Mouse (Mus musculus) MEL (cell line): Measurements from ENCODE around the gene Ino80. TPM values are rescaled to one million over a fixed set of nuclear protein-coding genes. Genes with fewer than 3 reads are reported as not detected.

Experiments used
- DNase-seq: peaks from one replicate; pipeline ENCODE4 v3.0.0; 2011; ENCODE audit warnings: low read depth, low spot score
- H3K27ac ChIP-seq: 2 replicates; pipeline ENCODE4 v1.5.1; 2012; ENCODE audit warnings: low read depth, mild to moderate bottlenecking, control low read depth, low read length, moderate library complexity; ENCODE audit not compliant: control insufficient read depth
- H3K27me3 ChIP-seq, 2 experiments: fragments of 150-350 bp in 1 of 2; sonication (generic) in 1 of 2; 2 replicates each; pipeline ENCODE4 v1.6.1; 2012; ENCODE audit warnings: low read length in 2 of 2, mild to moderate bottlenecking in 2 of 2, improper control_type of control experiment in 1 of 2, moderate library complexity in 1 of 2; ENCODE audit not compliant: insufficient read depth in 2 of 2, control insufficient read depth in 1 of 2
- H3K36me3 ChIP-seq, 2 experiments: 2 replicates each; pipeline ENCODE4 v1.6.1; 2012 to 2014; ENCODE audit warnings: low read length in 2 of 2, improper control_type of control experiment in 1 of 2, inconsistent platforms in 1 of 2, mild to moderate bottlenecking in 1 of 2; ENCODE audit not compliant: insufficient read depth in 2 of 2, control insufficient read depth in 1 of 2
- H3K4me1 ChIP-seq, 2 experiments: fragments of 150-350 bp in 1 of 2; sonication (generic) in 1 of 2; 2 replicates each; pipeline ENCODE4 v1.6.1; 2012; ENCODE audit warnings: low read length in 2 of 2, improper control_type of control experiment in 1 of 2, mild to moderate bottlenecking in 1 of 2; ENCODE audit not compliant: insufficient read depth in 2 of 2, control insufficient read depth in 1 of 2
- H3K4me3 ChIP-seq, 2 experiments: fragments of 150-350 bp in 1 of 2; sonication (generic) in 1 of 2; 2 replicates each; pipeline ENCODE4 v1.5.1; 2012; ENCODE audit warnings: low read depth in 2 of 2, low read length in 2 of 2, mild to moderate bottlenecking in 2 of 2, moderate library complexity in 2 of 2, control low read depth in 1 of 2, improper control_type of control experiment in 1 of 2; ENCODE audit not compliant: control insufficient read depth in 1 of 2, insufficient read depth in 1 of 2
- H3K79me2 ChIP-seq: 2 replicates; pipeline ENCODE4 v1.6.1; 2012; ENCODE audit warnings: mild to moderate bottlenecking, low read length, moderate library complexity; ENCODE audit not compliant: control insufficient read depth, poor library complexity, insufficient read depth
- H3K9ac ChIP-seq: 2 replicates; pipeline ENCODE4 v1.6.1; 2012; ENCODE audit warnings: low read depth, mild to moderate bottlenecking, control low read depth, low read length, moderate library complexity; ENCODE audit not compliant: control insufficient read depth, poor library complexity, severe bottlenecking
- H3K9me3 ChIP-seq: fragments of 150-350 bp; sonication (generic); replicated peaks from 2 replicates; pipeline ENCODE4 v1.6.1; 2012; ENCODE audit warnings: mild to moderate bottlenecking, low read length, improper control_type of control experiment, moderate library complexity; ENCODE audit not compliant: insufficient read depth
- BHLHE40 ChIP-seq: IDR thresholded peaks from 2 replicates; pipeline ENCODE4 v1.6.1; 2012; ENCODE audit warnings: low read depth, mild to moderate bottlenecking, inconsistent platforms, low read length, improper control_type of control experiment, borderline replicate concordance
- EP300 ChIP-seq, 2 experiments: IDR thresholded peaks; 2 replicates each; pipeline ENCODE4 v1.6.1; 2011; ENCODE audit warnings: improper control_type of control experiment in 2 of 2, low read length in 2 of 2, low read depth in 1 of 2, mild to moderate bottlenecking in 1 of 2
- ETS1 ChIP-seq: IDR thresholded peaks from 2 replicates; pipeline ENCODE4 v1.6.1; 2012; ENCODE audit warnings: low read depth, mild to moderate bottlenecking, inconsistent platforms, low read length, improper control_type of control experiment, moderate library complexity
- GATA1 ChIP-seq: IDR thresholded peaks from 2 replicates; pipeline ENCODE4 v1.6.1; 2011; ENCODE audit warnings: low read depth, low read length, improper control_type of control experiment
- JUND ChIP-seq: IDR thresholded peaks from 2 replicates; pipeline ENCODE4 v1.6.1; 2011; ENCODE audit warnings: low read depth, mild to moderate bottlenecking, improper control_type of control experiment, low read length
- MAZ ChIP-seq: IDR thresholded peaks from 2 replicates; pipeline ENCODE4 v1.6.1; 2012; ENCODE audit warnings: low read depth, mild to moderate bottlenecking, inconsistent platforms, low read length, improper control_type of control experiment
- MXI1 ChIP-seq: IDR thresholded peaks from 2 replicates; pipeline ENCODE4 v1.6.1; 2011; ENCODE audit warnings: mild to moderate bottlenecking, low read depth, low read length, improper control_type of control experiment
- MYC ChIP-seq: IDR thresholded peaks from 2 replicates; pipeline ENCODE4 v1.6.1; 2011; ENCODE audit warnings: low read depth, mild to moderate bottlenecking, low read length, improper control_type of control experiment, moderate library complexity
- POLR2AphosphoS2 ChIP-seq: IDR thresholded peaks from 2 replicates; pipeline ENCODE4 v1.6.1; 2011; ENCODE audit warnings: low read length, improper control_type of control experiment
- POLR2AphosphoS5 ChIP-seq: IDR thresholded peaks from 2 replicates; pipeline ENCODE4 v1.6.1; 2012; ENCODE audit warnings: low read depth, borderline replicate concordance, mild to moderate bottlenecking, inconsistent platforms, low read length, moderate library complexity, mixed read lengths
- RAD21 ChIP-seq: IDR thresholded peaks from 2 replicates; pipeline ENCODE4 v1.6.1; 2011; ENCODE audit warnings: mild to moderate bottlenecking, low read depth, low read length, improper control_type of control experiment
- SIN3A ChIP-seq: IDR thresholded peaks from 2 replicates; pipeline ENCODE4 v1.6.1; 2012; ENCODE audit warnings: low read length, improper control_type of control experiment, inconsistent platforms
- TAL1 ChIP-seq: IDR thresholded peaks from 2 replicates; pipeline ENCODE4 v1.6.1; 2012; ENCODE audit warnings: mild to moderate bottlenecking, inconsistent platforms, low read length, moderate library complexity, mixed read lengths
- USF2 ChIP-seq, 2 experiments: IDR thresholded peaks; 2 replicates each; pipeline ENCODE4 v1.6.1; 2011 to 2012; ENCODE audit warnings: improper control_type of control experiment in 2 of 2, low read length in 2 of 2, borderline replicate concordance in 1 of 2, inconsistent platforms in 1 of 2, low read depth in 1 of 2, mild to moderate bottlenecking in 1 of 2; ENCODE audit not compliant: insufficient read depth in 1 of 2
- ZKSCAN1 ChIP-seq: IDR thresholded peaks from 2 replicates; pipeline ENCODE4 v1.6.1; 2012; ENCODE audit warnings: low read depth, mild to moderate bottlenecking, inconsistent platforms, low read length, improper control_type of control experiment, moderate library complexity
- polyA plus RNA-seq, 2 experiments: library from polyadenylated mRNA; stranded (reverse) in 1 of 2; unstranded in 1 of 2; fragments of >175 nt in 1 of 2; fragments of >200 nt in 1 of 2; gene quantifications; 2 replicates each; pipeline versions ENCODE4 v1.2.1 to v1.2.4; 2012; ENCODE audit warnings: low replicate concordance in 2 of 2, low read depth in 1 of 2; ENCODE audit not compliant: insufficient read length in 2 of 2, insufficient read depth in 1 of 2, missing spikeins in 1 of 2
- total RNA-seq: library from RNA; depleted of rRNA; stranded (reverse); fragments of 300-350 nt; gene quantifications from 2 replicates; pipeline ENCODE4 v1.2.3, GENCODE M21; 2012; rRNA removed

Gene Ino80
- total and polyA plus RNA-seq, 3 experiments: 13.9 to 37.9 (median 23.1) TPM

- TF ChIP-seq RAD21: no peak
- TF ChIP-seq MAZ: no peak
- TF ChIP-seq BHLHE40: peak; percentile 24; the same call in 1 of the 2 replicates
- TF ChIP-seq MXI1: peak; percentile 7
- peak; percentile 75; the same call in 1 of the 2 replicates for TF ChIP-seq JUND
- TF ChIP-seq, all 39 proteins: peak for 3
- Histone ChIP-seq H3K36me3 (no peaks in the 10 kb centered on the region; a peak in 1 of 4 replicates), H3K4me3 (peak overlapping the region; percentile 43 to 73), H3K9ac (peak overlapping the region; percentile 48), H3K4me1 (peaks cover 4 to 19% of the 10 kb centered on the region in 2 experiments; a peak in 3 of 4 replicates), H3K27me3 (peaks cover 12 to 20% of the 10 kb centered on the region in 2 experiments), H3K9me3 (no peaks in the 10 kb centered on the region), H3K27ac (no peak overlapping the region), H3K79me2 (no peaks in the 10 kb centered on the region)
- peak; percentile 44 for DNase-seq
Observed at GRCm38 (mm10) chr2:119324576-119325318, 152.7 kb downstream of the Ino80 start.

DNA sequence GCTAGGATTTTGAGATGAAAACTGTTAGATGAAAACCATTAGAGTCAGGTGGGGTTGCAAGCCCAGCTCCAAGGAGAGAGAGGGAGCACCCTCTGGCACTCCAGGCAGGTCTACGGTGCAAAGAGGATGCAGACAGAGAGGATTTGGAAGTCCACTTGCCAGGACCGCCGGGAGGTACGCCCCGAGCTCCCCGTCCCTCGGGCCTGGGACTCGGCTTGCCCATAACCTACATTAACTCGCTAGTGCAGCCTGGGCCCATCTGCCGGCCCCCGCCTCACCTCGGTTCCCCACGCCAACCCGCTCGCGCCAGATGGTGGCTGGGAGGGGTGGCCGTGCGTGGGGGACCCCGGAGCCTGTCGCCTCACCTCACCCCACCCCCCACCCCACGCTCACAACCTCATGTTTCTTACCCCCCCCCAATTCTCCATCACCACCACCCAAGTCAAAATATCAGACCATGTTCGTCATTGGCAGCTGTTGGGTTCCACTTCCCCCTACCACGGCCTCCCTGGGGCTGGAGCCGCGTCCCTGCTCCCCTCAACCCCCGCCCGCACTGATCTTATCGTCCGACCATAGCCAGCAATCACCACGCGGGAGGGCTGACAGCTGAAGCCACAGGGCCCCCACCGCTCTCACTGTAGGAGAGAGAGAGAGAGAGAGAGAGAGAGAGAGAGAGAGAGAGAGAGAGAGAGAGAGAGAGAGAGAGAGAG lies 153.5 kb downstream of the Ino80 start:
- peaks cover 4 to 19% of the 10 kb centered on the region in 2 experiments; a peak in 3 of 4 replicates for H3K4me1 ChIP-seq

More for the DNA sequence above, 153.5 kb downstream of the Ino80 start:
- Histone ChIP-seq H3K9me3 (no peaks in the 10 kb centered on the region), H3K36me3 (no peaks in the 10 kb centered on the region; a peak in 1 of 4 replicates), H3K79me2 (no peaks in the 10 kb centered on the region), H3K27me3 (peaks cover 12 to 20% of the 10 kb centered on the region in 2 experiments), H3K9ac (peak overlapping the region; percentile 48), H3K27ac (no peak overlapping the region), H3K4me3 (peak overlapping the region; percentile 43 to 73; a peak in 3 of 4 replicates)
- DNase-seq: peak; percentile 58
- no peak for TF ChIP-seq USF2 (IDR thresholded peaks at IDR 0.05; ENCODE audit: borderline replicate concordance in 1 of 2, insufficient read depth in 1 of 2, low read depth in 1 of 2, low read length in 2 of 2)
- TF ChIP-seq MYC: no peak
- TF ChIP-seq MAZ: peak; percentile 98
- no peak for TF ChIP-seq TAL1
- no peak for TF ChIP-seq GATA1
- no peak for TF ChIP-seq SIN3A
- no peak for TF ChIP-seq POLR2AphosphoS2
- peak; percentile 54 for TF ChIP-seq ETS1
- 0 out of 4 replicates have a peak, but pooled peaks have one; percentile 10 to 19 for TF ChIP-seq EP300 (IDR thresholded peaks at IDR 0.05; ENCODE audit: low read depth in 1 of 2, low read length in 2 of 2)
- no peak for TF ChIP-seq POLR2AphosphoS5
- TF ChIP-seq MXI1: peak; percentile 50
- no peak for TF ChIP-seq JUND
- TF ChIP-seq ZKSCAN1: no peak

Other genes starting within 250 kb of the Ino80 start
- not detected in 2 replicates for gene Ppp1r14d, start 247.8 kb downstream of the Ino80 start, total RNA-seq
- not detected for gene Ppp1r14d, start 247.8 kb downstream of the Ino80 start, polyA plus RNA-seq
- not detected in 2 replicates for gene Spint1, start 240.3 kb downstream of the Ino80 start, total RNA-seq
- not detected for gene Spint1, start 240.3 kb downstream of the Ino80 start, polyA plus RNA-seq
- not detected in 2 replicates for gene Rhov, start 206.4 kb downstream of the Ino80 start, total RNA-seq
- not detected for gene Rhov, start 206.4 kb downstream of the Ino80 start, polyA plus RNA-seq
- 24.8 and 28.0 TPM in 2 replicates for gene Vps18, start 188.9 kb downstream of the Ino80 start, total RNA-seq
- gene Vps18, start 188.9 kb downstream of the Ino80 start, polyA plus RNA-seq: 10 to 100 TPM in 1 of 2 experiments, not detected in 1; 30.4 TPM
- gene Dll4, start 151.9 kb downstream of the Ino80 start, total RNA-seq: 0.16 TPM in 1 of 2 replicates, not detected in the other
- under 1 TPM in 1 of 2 experiments, not detected in 1; 0.18 TPM for gene Dll4, start 151.9 kb downstream of the Ino80 start, polyA plus RNA-seq
- gene Chac1, start 126.5 kb downstream of the Ino80 start, total RNA-seq: 3.6 and 33.0 TPM in 2 replicates
- gene Chac1, start 126.5 kb downstream of the Ino80 start, polyA plus RNA-seq: 1 to 10 TPM in 1 of 2 experiments, not detected in 1; 6.4 TPM
- gene Exd1, start 69.9 kb upstream of the Ino80 start, total RNA-seq: 0.27 and 0.29 TPM in 2 replicates
- gene Exd1, start 69.9 kb upstream of the Ino80 start, polyA plus RNA-seq: under 1 TPM in 1 of 2 experiments, not detected in 1; 0.88 TPM
- 32.5 and 35.4 TPM in 2 replicates for gene Chp1, start 70.0 kb upstream of the Ino80 start, total RNA-seq
- gene Chp1, start 70.0 kb upstream of the Ino80 start, polyA plus RNA-seq: 10 to 100 TPM in 1 of 2 experiments, not detected in 1; 74.8 TPM
- 17.0 and 25.0 TPM in 2 replicates for gene Nusap1, start 140.6 kb upstream of the Ino80 start, total RNA-seq
- 10 to 100 TPM in 1 of 2 experiments, not detected in 1; 28.2 TPM for gene Nusap1, start 140.6 kb upstream of the Ino80 start, polyA plus RNA-seq
- gene Oip5, start 140.8 kb upstream of the Ino80 start, total RNA-seq: 18.1 and 26.4 TPM in 2 replicates
- 10 to 100 TPM in 1 of 2 experiments, not detected in 1; 29.6 TPM for gene Oip5, start 140.8 kb upstream of the Ino80 start, polyA plus RNA-seq
- gene Ndufaf1, start 185.1 kb upstream of the Ino80 start, total RNA-seq: 25.3 and 25.8 TPM in 2 replicates
- 10 to 100 TPM in 1 of 2 experiments, not detected in 1; 18.0 TPM for gene Ndufaf1, start 185.1 kb upstream of the Ino80 start, polyA plus RNA-seq
- gene Rtf1, start 197.4 kb upstream of the Ino80 start, total RNA-seq: 10.6 and 12.8 TPM in 2 replicates
- 10 to 100 TPM in 1 of 2 experiments, not detected in 1; 46.0 TPM for gene Rtf1, start 197.4 kb upstream of the Ino80 start, polyA plus RNA-seq